Mouse (Mus musculus): ENCODE data around the gene Tmem130.
"Not testable (repeated sequence)": the region's sequence is repeated elsewhere in the genome, so short reads cannot be mapped to it uniquely, and the experiment has no call there.

The Tmem130 gene

GRCm38 (mm10) chr5:144761161-144761868, at the start of gene Tmem130:
TSS of gene Tmem130 (minus strand) at chr5:144761818.
- DNase-seq, result peak; percentile 17

GRCm38 (mm10) chr5:144806931-144807330, 45.3 kb upstream of the Tmem130 start:
- DNase-seq, result no peak

GRCm38 (mm10) chr5:144804181-144804580, 42.6 kb upstream of the Tmem130 start:
- DNase-seq, result no peak

GRCm38 (mm10) chr5:144803066-144803465, 41.4 kb upstream of the Tmem130 start:
- no peak for DNase-seq

GRCm38 (mm10) chr5:144797116-144797515, 35.5 kb upstream of the Tmem130 start:
- DNase-seq, result no peak

GRCm38 (mm10) chr5:144794687-144795086, 33.1 kb upstream of the Tmem130 start:
- peak; percentile 14 for DNase-seq

GRCm38 (mm10) chr5:144793374-144793773, 31.8 kb upstream of the Tmem130 start:
- no peak for DNase-seq

DNA sequence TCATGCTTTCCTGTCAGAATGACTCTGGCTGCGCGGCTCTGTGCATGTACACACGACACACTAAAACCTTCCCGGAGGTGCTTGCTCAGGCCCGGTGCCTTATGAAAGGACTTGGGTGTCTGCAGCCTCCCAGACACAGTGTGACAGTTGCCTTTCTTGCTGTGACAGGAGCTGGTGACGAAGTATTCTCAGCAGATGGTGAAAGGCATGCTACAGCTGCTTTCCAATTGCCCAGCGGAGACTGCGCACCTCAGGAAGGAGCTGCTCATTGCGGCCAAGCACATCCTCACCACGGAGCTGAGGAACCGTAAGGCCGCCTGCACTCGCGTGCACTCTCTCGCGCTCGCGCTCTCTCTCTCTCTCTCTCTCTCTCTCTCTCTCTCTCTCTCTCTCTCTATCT, 24.8 kb upstream of the Tmem130 start:
- no peak for DNase-seq

GRCm38 (mm10) chr5:144780654-144781053, 19.0 kb upstream of the Tmem130 start:
- no peak for DNase-seq

GRCm38 (mm10) chr5:144773231-144773630, 11.6 kb upstream of the Tmem130 start:
- DNase-seq, result no peak

GRCm38 (mm10) chr5:144769067-144769482, 7.5 kb upstream of the Tmem130 start:
- no peak for DNase-seq

GRCm38 (mm10) chr5:144767911-144768841, 6.6 kb upstream of the Tmem130 start:
- peak; percentile 94 for DNase-seq

DNA sequence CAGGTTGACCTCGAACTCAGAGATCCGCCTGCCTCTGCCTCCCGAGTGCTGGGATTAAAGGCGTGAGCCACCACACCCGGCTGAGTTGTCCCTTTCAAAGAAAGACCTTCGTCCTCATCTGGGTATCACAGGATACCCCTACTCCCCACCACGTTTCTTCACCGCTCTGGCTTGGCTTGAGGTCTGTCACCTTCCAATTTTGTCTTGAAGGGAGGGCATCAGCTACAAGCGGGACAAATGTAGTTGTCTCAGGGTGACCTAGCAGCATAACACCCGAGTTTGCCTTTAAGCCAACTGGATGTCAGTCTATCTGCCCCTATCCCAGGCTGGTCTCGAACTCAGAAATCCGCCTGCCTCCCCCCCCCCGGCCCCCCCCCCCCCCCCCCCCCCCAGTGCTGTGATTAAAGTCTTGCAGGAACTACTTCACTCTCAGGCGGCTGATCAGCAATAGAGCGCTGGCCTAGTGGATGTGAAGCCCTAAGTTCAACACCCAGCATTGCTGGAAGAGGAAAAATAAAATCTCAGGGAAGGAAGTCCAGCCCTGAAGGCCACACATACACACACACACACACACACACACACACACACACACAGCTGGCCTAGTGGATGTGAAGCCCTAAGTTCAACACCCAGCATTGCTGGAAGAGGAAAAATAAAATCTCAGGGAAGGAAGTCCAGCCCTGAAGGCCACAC, 5.6 kb upstream of the Tmem130 start, which contains the start of gene Trrap:
Gene Trrap, plus strand, starts transcription at position 627 of the 693 bp plus-strand sequence.
- DNase-seq, result not testable (repeated sequence)

GRCm38 (mm10) chr5:144766646-144767045, 5.0 kb upstream of the Tmem130 start:
- no peak for DNase-seq

DNA sequence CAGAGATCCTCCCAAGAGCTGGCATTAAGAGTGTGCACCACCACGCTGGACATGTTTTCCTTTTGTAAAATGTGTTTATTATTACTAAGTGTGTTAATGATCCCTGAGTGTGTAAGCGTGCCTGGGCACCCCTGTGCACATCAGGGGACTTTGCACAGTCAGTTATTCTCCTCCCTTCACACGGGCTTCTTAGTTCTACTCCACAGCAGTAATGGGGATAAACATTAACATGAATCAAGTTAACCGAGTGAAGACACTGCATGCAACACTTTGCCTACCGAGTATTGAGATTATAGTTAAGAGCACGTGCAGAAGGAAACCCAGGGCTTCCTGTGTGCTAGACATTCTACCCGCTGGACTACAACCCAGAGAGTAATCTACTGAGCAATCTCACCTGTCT, 4.4 kb upstream of the Tmem130 start:
- DNase-seq, result peak; percentile 49

GRCm38 (mm10) chr5:144758422-144758821, 3.2 kb downstream of the Tmem130 start:
- DNase-seq, result no peak

DNA sequence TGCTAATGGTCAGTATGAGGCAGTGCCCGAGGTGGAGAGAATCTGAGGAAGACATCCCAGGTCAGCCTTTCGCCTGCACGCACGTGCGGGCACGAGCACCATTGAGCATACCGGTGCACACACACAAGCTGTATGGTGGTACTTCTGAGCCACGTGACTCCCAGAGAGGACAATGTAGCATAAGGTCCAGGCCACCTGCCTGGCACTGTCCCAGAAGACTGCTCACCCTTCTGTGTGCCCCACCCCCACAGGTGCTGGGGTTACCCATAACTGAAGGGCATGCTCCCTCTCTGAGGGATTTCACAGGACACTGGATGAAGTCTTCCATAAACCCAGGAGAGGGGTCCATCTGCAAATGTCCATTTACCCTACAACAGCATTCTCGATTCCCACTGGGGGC, 4.2 kb downstream of the Tmem130 start:
- DNase-seq, result no peak

DNA sequence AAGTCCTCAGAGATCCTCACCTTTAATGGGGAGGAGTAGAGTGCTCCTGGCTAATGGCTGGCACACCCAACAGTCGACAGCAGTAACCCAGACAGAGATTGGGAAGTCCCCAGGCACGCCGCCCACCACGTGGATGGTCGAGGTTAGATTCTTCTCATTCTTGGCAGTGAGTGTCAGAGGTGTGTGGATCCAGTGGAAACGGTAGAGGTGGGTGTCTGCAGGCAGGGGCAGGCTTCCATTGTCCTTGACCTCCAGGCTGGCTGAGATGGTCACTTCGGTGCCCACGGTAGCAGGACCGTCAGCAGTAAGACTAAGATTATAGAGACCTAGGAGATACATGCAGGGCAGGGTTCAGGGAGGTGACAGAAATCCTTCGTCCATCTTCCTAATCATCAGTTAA, 6.4 kb downstream of the Tmem130 start:
- no peak for DNase-seq

GRCm38 (mm10) chr5:144753041-144753440, 8.6 kb downstream of the Tmem130 start:
- DNase-seq, result peak; percentile 67

DNA sequence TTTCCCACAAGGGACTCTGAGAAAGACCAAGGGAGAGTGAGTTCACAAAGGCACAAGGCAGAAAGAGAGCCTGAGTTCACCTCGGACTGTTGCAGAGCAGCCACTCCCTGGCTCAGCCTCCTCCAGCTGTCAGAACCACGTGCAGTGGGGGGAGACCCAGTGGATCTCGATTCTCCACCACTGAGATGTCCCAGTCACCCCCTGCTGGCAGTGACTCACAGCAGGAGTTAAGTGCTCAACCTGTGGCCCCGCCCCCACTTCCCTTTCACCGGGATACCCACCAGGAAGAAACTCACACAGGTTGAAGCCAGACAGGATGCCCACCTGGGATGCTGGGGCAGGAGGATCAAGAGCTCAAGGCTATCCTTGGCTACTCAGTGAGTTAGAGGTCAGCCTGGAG, 9.2 kb downstream of the Tmem130 start:
- DNase-seq, result no peak

- no peak for DNase-seq
Observed at GRCm38 (mm10) chr5:144737101-144737500, 24.5 kb downstream of the Tmem130 start.

GRCm38 (mm10) chr5:144734949-144735348, 26.7 kb downstream of the Tmem130 start:
- DNase-seq, result peak; percentile 68

GRCm38 (mm10) chr5:144733953-144734352, 27.7 kb downstream of the Tmem130 start:
- peak; percentile 50 for DNase-seq
